In the genomic region with DNA sequence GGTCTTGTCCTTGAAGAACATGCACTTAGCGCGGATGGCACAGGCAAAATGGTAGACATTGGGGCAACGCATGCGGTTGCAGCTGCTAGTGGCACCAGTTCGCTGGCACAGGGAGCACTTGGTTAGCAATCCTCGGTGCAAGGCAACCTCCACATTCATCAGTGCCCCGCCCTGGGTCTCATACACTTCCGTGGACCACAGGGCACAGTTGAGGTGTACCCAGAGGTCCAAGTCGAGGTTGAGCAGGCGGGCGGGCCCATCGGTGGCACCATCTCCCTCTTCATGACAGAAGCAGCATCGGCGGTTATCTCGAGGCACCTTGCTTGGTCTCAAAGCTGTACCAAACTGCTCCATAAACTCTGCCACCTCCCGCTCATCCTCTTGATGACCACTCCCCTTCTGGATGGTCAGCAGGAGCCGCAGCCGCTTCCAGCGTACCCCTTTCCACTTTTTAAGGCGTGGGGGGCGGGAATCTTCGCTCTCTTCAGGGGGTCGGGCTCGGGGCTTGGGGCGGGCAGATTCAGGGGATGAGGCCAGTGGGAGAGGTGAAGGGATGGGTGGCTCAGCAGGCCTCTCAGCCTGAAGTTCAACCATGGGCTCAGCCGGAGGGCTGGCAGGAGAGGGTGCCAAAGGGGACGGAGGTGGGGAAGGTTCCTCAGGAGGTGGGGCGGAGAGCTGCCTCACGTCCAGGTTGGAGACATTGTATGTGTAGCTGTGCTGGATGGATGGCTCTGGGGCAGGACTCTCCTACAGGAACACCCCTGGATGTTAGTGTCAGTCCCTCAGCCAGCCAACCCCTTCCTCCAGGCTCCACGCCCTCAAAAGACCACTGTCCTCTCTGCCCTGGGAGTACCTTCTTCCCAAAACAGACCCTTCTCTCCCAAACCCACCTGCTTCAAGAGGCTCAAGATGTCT, we compare ENCODE assay signal across 23 mouse cellular contexts. TPM values are rescaled to one million over a fixed set of nuclear protein-coding genes. Genes with fewer than 3 reads are reported as not detected.
"Had no signal": no experiment of that assay in that cellular context is flagged by ENCODE, and none has a peak within 500 bp of the region (broad histone marks: within the 10 kb centered on the region; RNA-seq: fewer than 3 reads in every experiment).

No protein-coding gene starts in this region.

- H3K27me3 ChIP-seq: kidney, embryonic 15.5 days; limb, embryonic 12.5 days; lung, embryonic 15.5 days; neural tube, embryonic 12.5 days had no signal

- H3K4me1 ChIP-seq: kidney, embryonic 15.5 days; limb, embryonic 12.5 days; lung, embryonic 15.5 days; midbrain, embryonic 10.5 days; neural tube, embryonic 12.5 days had no signal

- H3K9me3 ChIP-seq: kidney, embryonic 15.5 days; limb, embryonic 12.5 days; lung, embryonic 15.5 days; midbrain, embryonic 10.5 days; neural tube, embryonic 12.5 days had no signal

- ATAC-seq: intestine, embryonic 16.5 days had no signal

- H3K4me2 ChIP-seq: kidney, embryonic 15.5 days; limb, embryonic 12.5 days; lung, embryonic 15.5 days; neural tube, embryonic 12.5 days had no signal

- H3K9ac ChIP-seq: kidney, embryonic 15.5 days; limb, embryonic 12.5 days; lung, embryonic 15.5 days; neural tube, embryonic 12.5 days had no signal

- H3K27ac ChIP-seq: kidney, embryonic 15.5 days; limb, embryonic 12.5 days; lung, embryonic 15.5 days; midbrain, embryonic 10.5 days; neural tube, embryonic 12.5 days had no signal

- DNase-seq: kidney, adult 2 months; kidney, postnatal 14 days; liver; lung, postnatal 14 days; midbrain, embryonic 14.5 days; right cerebral cortex, postnatal 4 days; spleen, adult 18-20 months; thymus, adult 18-20 months; thymus, postnatal 25 days had no signal

- H3K4me3 ChIP-seq: kidney, embryonic 15.5 days; limb, embryonic 12.5 days; lung, embryonic 15.5 days; midbrain, embryonic 10.5 days; neural tube, embryonic 12.5 days had no signal

RNA-seq across cellular contexts. Expression of gene Ddn, which starts 30.6 kb away (rescaled TPM):
- polyA plus RNA-seq: intestine, embryonic 16.5 days; limb, embryonic 12.5 days; liver, embryonic 16.5 days; stomach, embryonic 14.5 days had no signal

RNA-seq across cellular contexts. Expression of gene Wnt1, which starts 50.3 kb away (rescaled TPM):
- total RNA-seq: layer of hippocampus, adult 8-10 months; layer of hippocampus, postnatal 14 days; left cerebral cortex, adult 18-20 months; left cerebral cortex, postnatal 14 days; neutrophil, adult 5-6 weeks had no signal
- polyA plus RNA-seq: intestine, embryonic 16.5 days; kidney, adult 2 months; large intestine, adult 2 months; limb, embryonic 12.5 days; liver, embryonic 16.5 days; lung, embryonic 15.5 days; stomach, embryonic 14.5 days had no signal
